ENCODE assay signal across 8 mouse cellular contexts in genomic region chr14:57525388-57526049, GRCm38 (mm10). TPM values are rescaled to one million over a fixed set of nuclear protein-coding genes. Genes with fewer than 3 reads are reported as not detected.
A peak's percentile ranks its signal among the peaks of the same experiment; 100 is the strongest.
DNase-seq lines count a peak whose midpoint lies in the region; ATAC-seq and TF ChIP-seq lines count a peak whose summit lies in the region.

No protein-coding gene starts in this region.

- H3K4me3 ChIP-seq in ES-E14 (ENCODE audit: insufficient read depth in 1 of 2, low read depth in 1 of 2, low read length in 2 of 2, poor library complexity in 1 of 2, severe bottlenecking in 1 of 2) = peak overlapping the region; percentile 59 to 90
- H3K4me3 ChIP-seq in forebrain, embryonic 15.5 days = peak overlapping the region; percentile 90
- H3K4me3 ChIP-seq in hindbrain, embryonic 10.5 days = peak overlapping the region; percentile 80
- H3K4me3 ChIP-seq in lung, embryonic 16.5 days (ENCODE audit: low read length) = peak overlapping the region; percentile 74

- peaks cover 5 to 30% of the 10 kb centered on the region in 2 experiments for H3K4me1 ChIP-seq in ES-E14 (ENCODE audit: control insufficient read depth in 2 of 2, insufficient read depth in 2 of 2, low read length in 2 of 2, poor library complexity in 1 of 2)
- H3K4me1 ChIP-seq in forebrain, embryonic 15.5 days = peaks cover 17% of the 10 kb centered on the region
- H3K4me1 ChIP-seq in hindbrain, embryonic 10.5 days (replicated peaks) = peaks cover 17% of the 10 kb centered on the region
- peaks cover 7% of the 10 kb centered on the region for H3K4me1 ChIP-seq in lung, embryonic 16.5 days (replicated peaks; ENCODE audit: control insufficient read depth, insufficient read depth, low read length)

- H3K4me2 ChIP-seq in forebrain, embryonic 15.5 days (replicated peaks) = peak overlapping the region; percentile 79
- H3K4me2 ChIP-seq in lung, embryonic 16.5 days (ENCODE audit: low read depth, low read length) = peak overlapping the region; percentile 91

- peak overlapping the region; percentile 94 for H3K9ac ChIP-seq in ES-E14 (ENCODE audit: insufficient read depth, low read depth, low read length, poor library complexity, severe bottlenecking)
- H3K9ac ChIP-seq in forebrain, embryonic 15.5 days (replicated peaks) = peak overlapping the region; percentile 79
- peak overlapping the region; percentile 80 for H3K9ac ChIP-seq in lung, embryonic 16.5 days (ENCODE audit: low read length)

- no peaks in the 10 kb centered on the region for H3K9me3 ChIP-seq in ES-E14 (ENCODE audit: control insufficient read depth, insufficient read depth, low read depth, low read length)
- no peaks in the 10 kb centered on the region for H3K9me3 ChIP-seq in forebrain, embryonic 15.5 days
- no peaks in the 10 kb centered on the region for H3K9me3 ChIP-seq in hindbrain, embryonic 10.5 days
- no peaks in the 10 kb centered on the region for H3K9me3 ChIP-seq in lung, embryonic 16.5 days (ENCODE audit: control insufficient read depth, low read length)

- peak overlapping the region; percentile 96 for H3K27ac ChIP-seq in ES-E14 (ENCODE audit: insufficient read depth, low read depth, low read length, poor library complexity, severe bottlenecking)
- peak overlapping the region; percentile 69 for H3K27ac ChIP-seq in forebrain, embryonic 15.5 days (replicated peaks)
- peak overlapping the region; percentile 82 for H3K27ac ChIP-seq in hindbrain, embryonic 10.5 days
- peak overlapping the region; percentile 82 for H3K27ac ChIP-seq in lung, embryonic 16.5 days (ENCODE audit: low read length)

- DNase-seq in ES-E14 (ENCODE audit: low read depth, low spot score) = no peak
- DNase-seq in hindbrain, embryonic 10.5 days (ENCODE audit: low spot score) = peak; percentile 74
- DNase-seq in layer of hippocampus, postnatal 10 days (ENCODE audit: low spot score in 2 of 2) = peak; percentile 54 to 70
- peak; percentile 60 for DNase-seq in ovary, adult 18-20 months (ENCODE audit: low spot score)
- DNase-seq in thymus, postnatal 0 days (ENCODE audit: low spot score) = peak; percentile 44

- in situ Hi-C loops in ES-E14 (cut with MboI; ENCODE audit: low sequenced_read_pairs in 2 of 2, unreplicated experiment in 2 of 2) = no loop called here

- peak; percentile 62 for ATAC-seq in cerebellum, adult (ENCODE audit: insufficient number of reproducible peaks, low FRiP score, low TSS enrichment)
- peak; percentile 85 for ATAC-seq in forebrain, embryonic 15.5 days (replicated peaks)
- ATAC-seq in lung, embryonic 16.5 days (ENCODE audit: low read depth) = peak; percentile 89

- WGBS in forebrain, embryonic 15.5 days = 1% methylated on average over 60 of the region's 60 CpGs
- 2% methylated on average over 58 of the region's 60 CpGs for WGBS in hindbrain, embryonic 10.5 days
- 1% methylated on average over 25 of the region's 60 CpGs for WGBS in lung, embryonic 16.5 days

- H3K36me3 ChIP-seq in ES-E14 (ENCODE audit: control insufficient read depth, insufficient read depth, low read length, poor library complexity, severe bottlenecking) = peaks cover 8% of the 10 kb centered on the region; the same call in 1 of the 2 replicates
- no peaks in the 10 kb centered on the region for H3K36me3 ChIP-seq in forebrain, embryonic 15.5 days
- H3K36me3 ChIP-seq in hindbrain, embryonic 10.5 days = no peaks in the 10 kb centered on the region
- H3K36me3 ChIP-seq in lung, embryonic 16.5 days (ENCODE audit: control insufficient read depth, insufficient read depth, low read length) = no peaks in the 10 kb centered on the region

- H3K27me3 ChIP-seq in forebrain, embryonic 15.5 days = peaks cover 4% of the 10 kb centered on the region; the same call in 1 of the 2 replicates
- H3K27me3 ChIP-seq in hindbrain, embryonic 10.5 days (ENCODE audit: insufficient read depth, poor library complexity, severe bottlenecking) = peaks cover 56% of the 10 kb centered on the region
- no peaks in the 10 kb centered on the region for H3K27me3 ChIP-seq in lung, embryonic 16.5 days (ENCODE audit: control insufficient read depth, insufficient read depth, low read depth, low read length)

TF ChIP-seq in ES-E14, 5 proteins besides CTCF, POLR2A, EP300 and RAD21:
- no peak for TF ChIP-seq CHD2 (IDR thresholded peaks at IDR 0.05; ENCODE audit: low read depth, low read length)
- TF ChIP-seq ZC3H11A (IDR thresholded peaks at IDR 0.05; ENCODE audit: borderline replicate concordance, low read depth, low read length) = no peak
- TF ChIP-seq HCFC1 (IDR thresholded peaks at IDR 0.05; ENCODE audit: borderline replicate concordance, insufficient read depth, low read length) = no peak
- no peak for TF ChIP-seq ZNF384 (IDR thresholded peaks at IDR 0.05; ENCODE audit: low read depth, low read length)
- no peak for TF ChIP-seq MAFK (IDR thresholded peaks at IDR 0.05; ENCODE audit: insufficient read depth, low read depth, low read length)

RNA-seq across cellular contexts. Expression of gene Il17d, which starts 0.9 kb away (rescaled TPM):
- 2.6 and 5.3 TPM in 2 replicates for total RNA-seq in ES-E14 (2012; rRNA removed)
- 4.6 and 5.8 TPM in 2 replicates for polyA plus RNA-seq in forebrain, embryonic 15.5 days (2015; fragmentation: Nextera tagmentation; extraction: Ambion mirVana)
- polyA plus RNA-seq in hindbrain, embryonic 10.5 days (2016; fragmentation: Nextera tagmentation; extraction: Ambion mirVana) = 0.96 and 1.9 TPM in 2 replicates
- 10 to 100 TPM; 12.6 to 13.0 TPM for total RNA-seq in layer of hippocampus, postnatal 10 days (2021)
- polyA plus RNA-seq in lung, embryonic 16.5 days (2015; fragmentation: Nextera tagmentation; extraction: Ambion mirVana) = 4.1 and 4.8 TPM in 2 replicates
- polyA plus RNA-seq in thymus, postnatal 0 days (2015; fragmentation: Nextera tagmentation; extraction: Ambion mirVana) = 1.2 and 1.4 TPM in 2 replicates

RNA-seq across cellular contexts. Expression of gene Eef1akmt1, which starts 45.9 kb away (rescaled TPM):
- 29.2 and 38.6 TPM in 2 replicates for total RNA-seq in ES-E14 (2012; rRNA removed)
- 87.1 and 103 TPM in 2 replicates for polyA plus RNA-seq in forebrain, embryonic 15.5 days (2015; fragmentation: Nextera tagmentation; extraction: Ambion mirVana)
- 107 and 111 TPM in 2 replicates for polyA plus RNA-seq in hindbrain, embryonic 10.5 days (2016; fragmentation: Nextera tagmentation; extraction: Ambion mirVana)
- 10 to 100 TPM; 27.7 to 35.0 TPM for total RNA-seq in layer of hippocampus, postnatal 10 days (2021)
- 93.8 and 101 TPM in 2 replicates for polyA plus RNA-seq in lung, embryonic 16.5 days (2015; fragmentation: Nextera tagmentation; extraction: Ambion mirVana)
- 100 and 117 TPM in 2 replicates for polyA plus RNA-seq in thymus, postnatal 0 days (2015; fragmentation: Nextera tagmentation; extraction: Ambion mirVana)
